In the genomic region with DNA sequence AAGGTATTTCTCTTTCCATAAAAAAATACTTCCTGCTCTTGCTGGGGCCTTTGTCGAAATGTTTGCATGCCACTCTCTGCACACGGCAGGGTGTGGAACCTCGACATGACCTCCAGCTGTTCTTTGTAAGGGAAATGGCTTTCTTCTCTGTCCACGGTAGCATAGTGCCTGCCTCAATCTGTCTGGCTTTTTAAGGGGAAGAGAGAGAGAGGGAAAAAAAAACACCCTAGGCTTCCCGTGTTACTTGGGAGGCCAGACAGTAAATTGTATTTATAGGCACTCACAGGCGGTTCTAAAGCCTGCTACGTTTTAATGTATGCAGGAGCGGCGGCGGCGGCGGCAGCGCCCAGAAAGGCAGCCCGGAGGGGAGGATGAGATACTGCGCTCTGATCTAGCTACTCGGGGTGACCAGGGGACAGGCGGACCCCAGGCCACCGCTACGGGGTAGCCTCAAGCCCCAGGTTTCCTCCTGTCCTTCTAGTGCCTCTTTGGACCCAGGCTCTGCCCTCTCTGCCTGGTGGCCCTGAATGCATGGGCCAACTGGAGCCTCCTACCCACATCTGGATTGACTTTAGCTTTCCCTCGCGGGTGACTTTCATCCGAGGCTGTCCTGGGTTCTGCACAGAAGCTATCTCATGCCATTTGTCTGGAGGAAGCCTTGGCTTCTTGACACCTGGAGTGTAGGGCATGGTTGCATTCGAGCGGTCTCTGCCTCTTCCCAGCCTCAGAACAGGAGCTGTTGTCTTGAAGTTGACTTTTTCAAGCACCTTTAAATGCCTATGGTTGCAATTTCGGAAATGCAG, we compare ENCODE assay signal across 8 mouse cellular contexts. TPM values are rescaled to one million over a fixed set of nuclear protein-coding genes. Genes with fewer than 3 reads are reported as not detected.
DNase-seq lines count a peak whose midpoint lies in the region; ATAC-seq and TF ChIP-seq lines count a peak whose summit lies in the region.
"Had no signal": no experiment of that assay in that cellular context is flagged by ENCODE, and none has a peak within 500 bp of the region (broad histone marks: within the 10 kb centered on the region; RNA-seq: fewer than 3 reads in every experiment).

No protein-coding gene starts in this region.

- peak overlapping the region; percentile 37 for H3K4me2 ChIP-seq in hindbrain, embryonic 14.5 days (replicated peaks)
- peak overlapping the region; percentile 43 for H3K4me2 ChIP-seq in midbrain, embryonic 11.5 days

- no peak for TF ChIP-seq POLR2A in ES-Bruce4 (IDR thresholded peaks at IDR 0.05; ENCODE audit: insufficient read depth, low read length)

- H3K27ac ChIP-seq in ES-Bruce4 (ENCODE audit: insufficient read depth, low read length): peak overlapping the region; percentile 15
- no peak overlapping the region for H3K27ac ChIP-seq in hindbrain, embryonic 14.5 days
- H3K27ac ChIP-seq in midbrain, embryonic 11.5 days (ENCODE audit: low read depth, low read length): no peak overlapping the region
- H3K27ac ChIP-seq: liver, embryonic 14.5 days had no signal

- H3K9ac ChIP-seq in ES-Bruce4 (ENCODE audit: low read depth, poor library complexity, severe bottlenecking): peak overlapping the region; percentile 6; the same call in 1 of the 2 replicates
- H3K9ac ChIP-seq in hindbrain, embryonic 14.5 days: peak overlapping the region; percentile 30
- H3K9ac ChIP-seq in midbrain, embryonic 11.5 days (ENCODE audit: low read length): peak overlapping the region; percentile 62
- H3K9ac ChIP-seq: liver, embryonic 14.5 days had no signal

- H3K36me3 ChIP-seq in ES-Bruce4 (ENCODE audit: control insufficient read depth, insufficient read depth, low read length, poor library complexity, severe bottlenecking): no peaks in the 10 kb centered on the region
- 0 out of 2 replicates have a peak, but pooled peaks cover 5% of the 10 kb centered on the region for H3K36me3 ChIP-seq in hindbrain, embryonic 14.5 days (replicated peaks; ENCODE audit: control insufficient read depth, insufficient read depth)
- H3K36me3 ChIP-seq in midbrain, embryonic 11.5 days (ENCODE audit: control insufficient read depth, insufficient read depth, low read length): no peaks in the 10 kb centered on the region

- H3K27me3 ChIP-seq in ES-Bruce4 (ENCODE audit: control insufficient read depth, insufficient read depth, low read length, poor library complexity, severe bottlenecking): no peaks in the 10 kb centered on the region
- H3K27me3 ChIP-seq in hindbrain, embryonic 14.5 days (ENCODE audit: control insufficient read depth, insufficient read depth, low read length): 0 out of 2 replicates have a peak, but pooled peaks cover 4% of the 10 kb centered on the region
- H3K27me3 ChIP-seq in midbrain, embryonic 11.5 days (ENCODE audit: control insufficient read depth, insufficient read depth, low read length): peaks cover 5% of the 10 kb centered on the region; the same call in 1 of the 2 replicates

- H3K4me3 ChIP-seq in ES-Bruce4 (ENCODE audit: low read depth, low read length): peak overlapping the region; percentile 25
- H3K4me3 ChIP-seq in hindbrain, embryonic 14.5 days (replicated peaks; ENCODE audit: low read length): no peak overlapping the region
- H3K4me3 ChIP-seq in midbrain, embryonic 11.5 days (ENCODE audit: low read depth, low read length): peak overlapping the region; percentile 17

- no peaks in the 10 kb centered on the region for H3K4me1 ChIP-seq in ES-Bruce4 (ENCODE audit: control insufficient read depth, insufficient read depth, low read length)
- peaks cover 29% of the 10 kb centered on the region for H3K4me1 ChIP-seq in hindbrain, embryonic 14.5 days (replicated peaks; ENCODE audit: control insufficient read depth, insufficient read depth, low read length)
- H3K4me1 ChIP-seq in midbrain, embryonic 11.5 days (ENCODE audit: control insufficient read depth, insufficient read depth, low read length): peaks cover 11% of the 10 kb centered on the region

- 0 out of 2 replicates have a peak, but pooled peaks have one; percentile 13 for ATAC-seq in hindbrain, embryonic 14.5 days (ENCODE audit: low FRiP score)
- peak; percentile 54 for ATAC-seq in midbrain, embryonic 11.5 days (ENCODE audit: low FRiP score)
- ATAC-seq in cerebellum, adult (ENCODE audit: insufficient number of reproducible peaks, low FRiP score, low TSS enrichment): no peak

- DNase-seq in brain, adult 2 months (ENCODE audit: low read depth, low spot score): peak; percentile 61
- DNase-seq in hindbrain, embryonic 14.5 days (ENCODE audit: low spot score): no peak
- peak; percentile 90 for DNase-seq in midbrain, embryonic 11.5 days (ENCODE audit: low spot score, missing footprints)
- no peak for DNase-seq in c-Kit-positive CD71-positive TER-119-positive erythroid progenitor cells, embryonic 14.5 days (ENCODE audit: low spot score)
- DNase-seq in adrenal gland, postnatal 14 days: no peak

- no peak for TF ChIP-seq CTCF in ES-Bruce4 (IDR thresholded peaks at IDR 0.05; ENCODE audit: low read depth, low read length)

- TF ChIP-seq EP300 in ES-Bruce4 (IDR thresholded peaks at IDR 0.05; ENCODE audit: insufficient read depth, low read depth, low read length): peak; percentile 89

- no peaks in the 10 kb centered on the region for H3K9me3 ChIP-seq in ES-Bruce4 (replicated peaks; ENCODE audit: control insufficient read depth, insufficient read depth, low read length, poor library complexity, severe bottlenecking)
- H3K9me3 ChIP-seq in hindbrain, embryonic 14.5 days (ENCODE audit: control insufficient read depth, low read length): no peaks in the 10 kb centered on the region
- H3K9me3 ChIP-seq in midbrain, embryonic 11.5 days (ENCODE audit: control insufficient read depth, low read length): no peaks in the 10 kb centered on the region

- WGBS in hindbrain, embryonic 14.5 days: 6% methylated on average over 25 of the region's 25 CpGs
- 5% methylated on average over 25 of the region's 25 CpGs for WGBS in midbrain, embryonic 11.5 days

RNA-seq across cellular contexts. Expression of a gene that starts 49.5 kb away (rescaled TPM):
- 2.1 and 4.7 TPM in 2 replicates for polyA plus RNA-seq in ES-Bruce4 (2011; ENCODE audit: insufficient read depth, insufficient read length, low read depth, missing spikeins)
- 4.3 and 5.9 TPM in 2 replicates for polyA plus RNA-seq in hindbrain, embryonic 14.5 days (2014; fragmentation: Nextera tagmentation; extraction: Ambion mirVana)
- 0.36 and 1.0 TPM in 2 replicates for polyA plus RNA-seq in midbrain, embryonic 11.5 days (2014; fragmentation: Nextera tagmentation; extraction: Ambion mirVana)
- not detected in 2 replicates for total RNA-seq in adrenal gland, postnatal 14 days (2021)
- polyA plus RNA-seq: liver, embryonic 14.5 days had no signal

Comparison
In these comparisons a context has a peak if more than half of its experiments do, and no peak if none do; other contexts are left out.
1. H3K9ac ChIP-seq: peak in every context shown above with its lines; median percentile 62 in midbrain, embryonic 11.5 days; 30 in hindbrain, embryonic 14.5 days; 6 in ES-Bruce4.
2. DNase-seq: peak in brain, adult 2 months (single experiment) and midbrain, embryonic 11.5 days (single experiment); none in hindbrain, embryonic 14.5 days (single experiment), c-Kit-positive CD71-positive TER-119-positive erythroid progenitor cells, embryonic 14.5 days (single experiment) and adrenal gland, postnatal 14 days (single experiment).